Mouse (Mus musculus) hindbrain, embryonic 10.5 days (tissue): ENCODE measurements at regions not wholly inside any gene's neighbourhood (a gene's known extent, or its start where the extent isn't known, plus 50 kb on each side); places are given as distances from the start of the nearest gene placed in this dataset.

Experiments
- DNase-seq: peaks from one replicate; pipeline ENCODE4 v3.0.0-alpha.2; 2017; ENCODE audit warnings: low spot score
- H3K27ac ChIP-seq: fragments of 300-500 bp; sonication (generic); 2 replicates; pipeline ENCODE4 v1.5.1; 2016; ENCODE audit warnings: mild to moderate bottlenecking, moderate library complexity
- H3K27me3 ChIP-seq: fragments of 300-500 bp; sonication (generic); 2 replicates; pipeline ENCODE4 v1.6.1; 2016; ENCODE audit warnings: mild to moderate bottlenecking; ENCODE audit not compliant: poor library complexity, insufficient read depth, severe bottlenecking
- H3K36me3 ChIP-seq: fragments of 300-500 bp; sonication (generic); 2 replicates; pipeline ENCODE4 v1.6.1; 2016; ENCODE audit warnings: mild to moderate bottlenecking, moderate library complexity
- H3K4me1 ChIP-seq: fragments of 300-500 bp; sonication (generic); replicated peaks from 2 replicates; pipeline ENCODE4 v1.6.1; 2016; ENCODE audit warnings: mild to moderate bottlenecking
- H3K4me3 ChIP-seq: fragments of 300-500 bp; sonication (generic); 2 replicates; pipeline ENCODE4 v1.5.1; 2016; ENCODE audit warnings: mild to moderate bottlenecking, moderate library complexity
- H3K9me3 ChIP-seq: fragments of 300-500 bp; sonication (generic); 2 replicates; pipeline ENCODE4 v1.6.1; 2016; ENCODE audit warnings: mild to moderate bottlenecking, moderate library complexity
- WGBS: fragments of 180-500 bp; shearing (Covaris S2); methylation state at CpG from one replicate; pipeline ENCODE4 v1.1.7; 2016; 5-methylcytosine and 5-hydroxymethylcytosine counted together

DNA sequence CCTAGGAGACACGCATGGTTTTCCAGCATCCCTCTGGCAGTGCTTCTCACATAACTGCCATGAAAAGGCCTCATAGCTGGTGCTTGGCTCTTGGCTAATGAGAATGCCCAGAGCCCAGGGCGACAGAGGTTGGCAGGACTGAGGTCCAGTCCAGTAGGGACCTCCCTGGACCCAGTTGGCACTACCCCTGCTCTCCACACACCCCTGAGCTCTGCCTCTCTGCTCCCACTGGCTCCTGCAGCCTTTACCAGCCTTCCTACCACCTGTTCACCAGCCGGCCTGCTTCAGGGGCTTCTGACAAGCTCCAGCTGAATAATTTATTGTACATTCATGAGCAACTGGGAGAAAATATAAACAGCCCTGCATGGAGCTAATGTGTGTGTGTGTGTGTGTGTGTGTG lies 82.0 kb upstream of the Ppp1r26 start:
- WGBS = 77% methylated on average over 3 of the region's 3 CpGs
- Histone ChIP-seq H3K27ac (no peak overlapping the region), H3K27me3 (no peaks in the 10 kb centered on the region), H3K36me3 (no peaks in the 10 kb centered on the region), H3K4me3 (no peak overlapping the region), H3K9me3 (no peaks in the 10 kb centered on the region), H3K4me1 (peaks cover 5% of the 10 kb centered on the region)
- DNase-seq = no peak

DNA sequence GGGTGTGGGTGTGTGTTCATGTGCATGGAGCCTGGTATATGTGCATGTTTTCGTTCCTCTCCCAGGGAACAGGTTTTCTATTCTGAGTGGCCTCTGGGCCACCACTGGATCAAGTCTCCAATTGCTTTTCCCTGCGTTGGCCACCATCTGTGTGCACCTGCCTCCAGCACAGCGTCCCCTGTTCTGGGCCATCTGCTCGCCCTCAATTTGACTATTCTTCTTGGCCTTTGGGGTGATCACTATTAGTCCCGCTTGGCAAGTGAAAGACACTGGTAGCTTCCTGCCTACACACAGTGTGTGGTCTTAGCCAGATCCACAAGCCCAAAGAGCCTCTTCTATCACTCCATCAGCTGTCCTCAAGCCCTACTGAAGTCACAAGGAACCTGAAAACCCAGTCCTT lies 80.8 kb upstream of the Ppp1r26 start:
- no peak overlapping the region for H3K4me3 ChIP-seq
- H3K27me3 ChIP-seq = no peaks in the 10 kb centered on the region
- no peak for DNase-seq
- 87% methylated on average over 5 of the region's 5 CpGs for WGBS
- no peaks in the 10 kb centered on the region for H3K36me3 ChIP-seq
- no peaks in the 10 kb centered on the region for H3K9me3 ChIP-seq
- H3K27ac ChIP-seq = no peak overlapping the region
- peaks cover 16% of the 10 kb centered on the region for H3K4me1 ChIP-seq

DNA sequence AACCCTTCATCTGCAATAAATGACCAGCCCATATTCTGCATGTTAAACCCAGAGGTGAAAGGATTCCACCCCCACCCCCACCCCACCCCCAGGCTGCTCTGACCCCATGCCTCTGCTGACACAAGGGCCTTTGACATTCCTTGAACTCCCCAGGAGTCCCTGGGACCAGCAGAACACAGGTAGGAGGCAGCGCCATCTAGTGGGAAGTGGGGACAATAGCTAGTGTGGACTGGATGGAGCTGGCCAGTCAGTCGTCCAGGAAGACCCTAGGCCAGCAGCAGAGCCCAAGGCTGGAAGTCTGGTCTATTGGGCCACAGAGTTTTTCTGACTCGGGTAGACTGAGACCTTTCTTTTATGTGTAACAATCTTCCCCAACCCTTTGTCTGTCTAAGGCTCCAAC lies 71.8 kb upstream of the Ppp1r26 start:
- no peaks in the 10 kb centered on the region for H3K27me3 ChIP-seq
- no peaks in the 10 kb centered on the region for H3K9me3 ChIP-seq
- H3K27ac ChIP-seq = no peak overlapping the region
- H3K4me3 ChIP-seq = no peak overlapping the region
- no peaks in the 10 kb centered on the region for H3K36me3 ChIP-seq
- peaks cover 34% of the 10 kb centered on the region for H3K4me1 ChIP-seq
- DNase-seq = peak; percentile 65
- 15% methylated on average over 3 of the region's 3 CpGs for WGBS

DNA sequence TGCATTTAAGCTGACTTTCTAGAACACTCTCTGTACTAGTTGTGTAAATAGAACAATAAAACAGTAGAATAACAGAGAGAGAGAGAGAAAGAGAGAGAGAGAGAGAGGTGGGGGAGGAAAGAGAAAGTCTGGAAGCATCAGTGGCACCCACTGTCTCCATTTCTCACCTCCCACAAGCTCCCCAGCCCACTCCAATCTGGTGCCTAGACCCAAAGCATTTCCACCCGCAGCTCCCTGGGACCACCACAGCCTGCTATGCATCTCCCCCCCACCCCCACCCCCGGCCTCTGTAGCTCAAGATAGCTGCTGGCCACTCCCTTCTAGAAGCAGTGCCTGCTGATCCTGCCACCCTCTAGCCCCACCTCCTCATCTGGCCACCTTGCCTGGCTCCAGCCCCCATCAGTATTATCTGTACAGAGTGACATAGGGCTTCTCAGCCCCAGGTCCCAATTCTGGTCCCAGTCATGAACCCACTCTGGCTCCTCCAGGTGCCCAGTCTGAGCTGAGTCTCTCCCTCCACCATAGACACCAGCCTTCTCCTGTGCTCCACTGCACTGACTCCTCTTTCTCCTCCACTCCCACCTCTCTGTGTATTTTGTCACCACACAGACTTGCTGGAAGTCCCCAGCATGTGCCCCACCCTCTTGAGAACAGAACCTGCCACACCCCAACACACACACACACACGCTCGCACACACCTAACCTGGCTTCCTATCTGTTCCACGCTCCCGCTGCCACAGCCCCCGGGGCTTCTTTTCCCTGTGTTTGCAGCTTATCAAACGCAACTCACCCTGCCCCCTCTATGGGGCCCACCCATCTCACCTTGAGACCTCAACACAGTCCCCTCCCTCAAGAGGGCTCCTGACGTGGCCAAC lies 68.4 kb upstream of the Ppp1r26 start:
- WGBS = 73% methylated on average over 9 of the region's 9 CpGs
- H3K27me3 ChIP-seq = no peaks in the 10 kb centered on the region

DNA sequence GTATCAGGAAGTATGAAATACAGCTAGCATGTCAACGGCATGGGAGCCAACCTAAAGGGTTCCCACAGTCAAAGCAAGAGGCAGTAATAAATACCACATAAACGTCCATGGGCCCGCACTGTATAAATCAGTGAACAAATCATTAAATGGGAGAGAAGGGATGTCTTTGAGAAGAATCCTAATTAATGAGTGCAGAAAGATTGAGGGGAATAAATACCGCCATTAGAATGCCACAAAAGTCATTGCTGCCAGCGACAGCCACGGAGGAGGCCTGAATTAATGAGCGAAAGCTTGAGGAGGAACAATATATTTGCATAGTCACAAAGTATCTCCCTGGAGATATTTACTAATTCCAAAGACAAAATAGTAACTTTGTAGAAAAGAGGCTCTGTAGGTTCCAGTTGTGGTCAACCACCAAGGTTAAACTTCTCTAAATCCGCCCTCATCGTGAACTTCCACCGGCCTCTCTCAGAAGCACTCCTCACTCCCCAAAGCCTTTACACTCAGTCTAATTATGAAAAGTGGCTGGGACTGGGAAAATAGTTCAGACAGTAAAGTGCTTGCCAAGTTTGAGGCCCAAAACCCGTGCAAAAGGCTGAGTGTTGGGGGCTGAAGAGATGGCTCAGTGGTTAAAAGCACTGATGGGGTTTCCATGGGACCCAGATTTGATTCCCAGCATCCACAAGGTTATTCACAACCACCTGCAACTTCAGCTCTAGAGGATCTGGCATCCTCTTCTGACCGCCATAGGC lies 64.4 kb upstream of the Ppp1r26 start:
- Histone ChIP-seq H3K4me1 (peaks cover 47% of the 10 kb centered on the region), H3K4me3 (no peak overlapping the region), H3K27ac (peak overlapping the region; percentile 17; the same call in 1 of the 2 replicates), H3K9me3 (no peaks in the 10 kb centered on the region), H3K27me3 (no peaks in the 10 kb centered on the region), H3K36me3 (no peaks in the 10 kb centered on the region)
- DNase-seq = no peak
- 93% methylated on average over 12 of the region's 12 CpGs for WGBS

More for the DNA sequence above, 68.4 kb upstream of the Ppp1r26 start:
- H3K27ac ChIP-seq = peak overlapping the region; percentile 50
- no peak for DNase-seq
- no peak overlapping the region for H3K4me3 ChIP-seq
- peaks cover 28% of the 10 kb centered on the region for H3K4me1 ChIP-seq
- no peaks in the 10 kb centered on the region for H3K9me3 ChIP-seq
- no peaks in the 10 kb centered on the region for H3K36me3 ChIP-seq

DNA sequence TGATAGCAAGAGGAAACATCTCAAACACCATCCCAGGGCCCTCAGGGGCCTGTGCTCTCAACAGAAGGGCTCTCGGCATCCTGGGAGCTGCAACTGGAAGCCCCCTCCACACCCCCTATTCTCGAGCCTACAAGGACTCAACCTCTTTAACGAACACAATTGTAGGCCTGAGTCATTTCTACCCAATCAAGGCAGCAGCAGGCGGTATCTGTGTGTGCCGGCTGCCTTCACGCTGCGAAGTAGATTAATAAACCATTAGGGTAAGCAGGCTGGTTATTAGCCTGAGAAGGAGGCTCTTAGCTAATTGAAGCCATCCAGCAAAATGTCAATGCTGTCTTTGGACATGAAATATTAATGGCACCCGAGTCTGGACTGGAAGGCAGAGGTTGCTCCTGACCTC lies 61.7 kb upstream of the Ppp1r26 start:
- WGBS = 66% methylated on average over 8 of the region's 8 CpGs
- Histone ChIP-seq H3K27ac (peak overlapping the region; percentile 72), H3K36me3 (no peaks in the 10 kb centered on the region), H3K4me1 (peaks cover 53% of the 10 kb centered on the region), H3K4me3 (no peak overlapping the region), H3K27me3 (no peaks in the 10 kb centered on the region), H3K9me3 (no peaks in the 10 kb centered on the region)
- DNase-seq = peak; percentile 20

DNA sequence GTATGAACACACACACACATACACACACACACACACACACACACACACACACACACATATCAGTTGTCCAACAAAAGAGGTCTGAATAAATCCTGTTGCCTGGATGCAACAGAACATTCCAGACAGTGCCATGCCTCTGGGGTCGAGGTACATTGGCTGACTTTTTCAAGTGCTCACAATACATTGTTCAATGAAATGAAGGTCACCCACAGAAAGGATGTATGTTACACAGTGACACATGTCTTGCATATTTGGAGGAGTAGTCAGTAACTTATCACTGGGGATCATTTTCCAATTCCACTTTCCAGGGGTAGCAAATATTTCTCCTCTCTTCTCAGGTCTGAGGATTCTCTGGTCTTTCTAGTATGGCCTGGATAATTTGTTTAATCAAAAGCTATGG lies 59.8 kb upstream of the Ppp1r26 start:
- no peak overlapping the region for H3K4me3 ChIP-seq
- H3K9me3 ChIP-seq = no peaks in the 10 kb centered on the region
- H3K36me3 ChIP-seq = no peaks in the 10 kb centered on the region
- H3K4me1 ChIP-seq = peaks cover 39% of the 10 kb centered on the region
- peak overlapping the region; percentile 81 for H3K27ac ChIP-seq
- no peaks in the 10 kb centered on the region for H3K27me3 ChIP-seq
- 57% methylated on average over 1 of the region's 1 CpGs for WGBS
- peak; percentile 13 for DNase-seq

DNA sequence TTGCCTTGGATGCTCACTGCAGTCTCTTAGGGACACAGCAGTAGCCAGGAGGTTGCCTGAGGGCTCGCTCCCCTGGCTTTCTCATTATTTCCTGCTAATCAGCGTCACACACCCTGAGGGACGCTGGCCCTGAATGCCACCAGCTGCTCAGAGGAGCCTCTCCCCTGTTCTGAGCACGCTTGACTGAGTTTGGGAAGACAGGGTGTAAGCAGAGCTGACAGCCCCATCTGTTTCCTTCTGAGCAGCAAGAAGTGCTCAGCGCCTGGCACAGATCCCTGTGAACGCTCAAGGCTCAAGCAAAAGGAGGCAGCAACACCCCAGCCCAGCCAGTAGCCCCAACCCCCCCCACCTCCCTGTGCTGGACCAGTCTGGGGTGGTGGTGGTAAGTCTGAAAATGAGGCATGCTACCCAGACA lies 59.2 kb upstream of the Ppp1r26 start:
- WGBS = 13% methylated on average over 6 of the region's 6 CpGs
- no peaks in the 10 kb centered on the region for H3K27me3 ChIP-seq
- DNase-seq = peak; percentile 67
- peak overlapping the region; percentile 81 for H3K27ac ChIP-seq
- H3K4me1 ChIP-seq = peaks cover 39% of the 10 kb centered on the region
- H3K9me3 ChIP-seq = no peaks in the 10 kb centered on the region
- H3K36me3 ChIP-seq = no peaks in the 10 kb centered on the region
- no peak overlapping the region for H3K4me3 ChIP-seq

DNA sequence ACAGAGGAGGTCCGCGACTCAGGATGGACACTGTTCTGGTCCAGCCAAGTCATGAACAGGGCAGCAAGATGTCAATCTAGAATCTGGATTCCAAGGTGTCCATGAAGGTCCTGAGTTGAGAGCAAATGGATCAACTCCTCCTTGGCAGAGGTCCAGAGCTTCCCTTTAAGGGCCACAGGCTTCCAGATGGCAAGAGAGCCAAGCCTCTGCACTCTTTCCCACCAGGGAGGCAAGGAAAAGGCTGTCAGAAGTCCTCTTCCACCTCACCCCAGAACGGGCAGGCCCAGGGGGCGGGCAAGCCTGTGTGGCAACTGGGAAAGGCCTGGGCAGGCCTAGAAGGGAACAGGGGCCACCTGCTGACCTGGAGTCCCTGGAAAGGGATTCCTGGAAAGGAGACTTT lies 58.7 kb upstream of the Ppp1r26 start:
- Histone ChIP-seq H3K27me3 (no peaks in the 10 kb centered on the region), H3K4me3 (no peak overlapping the region), H3K4me1 (peaks cover 39% of the 10 kb centered on the region), H3K27ac (peak overlapping the region; percentile 81), H3K9me3 (no peaks in the 10 kb centered on the region), H3K36me3 (no peaks in the 10 kb centered on the region)
- WGBS = 76% methylated on average over 4 of the region's 4 CpGs
- DNase-seq = no peak

DNA sequence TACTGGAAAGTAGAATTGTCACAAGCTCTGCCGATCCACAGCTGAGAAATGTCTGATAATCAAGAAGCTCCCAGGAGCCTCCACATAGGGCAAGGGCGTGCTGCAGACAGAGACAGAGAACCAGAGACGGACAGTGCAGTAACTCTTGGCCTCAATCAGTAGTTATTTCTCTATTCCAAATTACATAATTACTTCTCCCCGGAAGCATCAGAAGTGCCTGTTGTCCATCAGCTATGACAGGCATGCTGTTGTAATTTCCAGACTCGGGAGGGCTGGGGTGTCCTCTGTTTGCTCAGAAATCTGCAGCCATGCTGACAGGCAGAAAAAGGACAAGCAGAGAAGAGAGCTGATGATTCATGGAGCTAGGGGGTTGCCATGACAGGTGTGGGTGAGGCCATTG lies 56.9 kb upstream of the Ppp1r26 start:
- Histone ChIP-seq H3K9me3 (no peaks in the 10 kb centered on the region), H3K36me3 (no peaks in the 10 kb centered on the region), H3K4me1 (peaks cover 42% of the 10 kb centered on the region), H3K4me3 (no peak overlapping the region), H3K27me3 (no peaks in the 10 kb centered on the region), H3K27ac (no peak overlapping the region)
- 91% methylated on average over 5 of the region's 5 CpGs for WGBS
- no peak for DNase-seq

DNA sequence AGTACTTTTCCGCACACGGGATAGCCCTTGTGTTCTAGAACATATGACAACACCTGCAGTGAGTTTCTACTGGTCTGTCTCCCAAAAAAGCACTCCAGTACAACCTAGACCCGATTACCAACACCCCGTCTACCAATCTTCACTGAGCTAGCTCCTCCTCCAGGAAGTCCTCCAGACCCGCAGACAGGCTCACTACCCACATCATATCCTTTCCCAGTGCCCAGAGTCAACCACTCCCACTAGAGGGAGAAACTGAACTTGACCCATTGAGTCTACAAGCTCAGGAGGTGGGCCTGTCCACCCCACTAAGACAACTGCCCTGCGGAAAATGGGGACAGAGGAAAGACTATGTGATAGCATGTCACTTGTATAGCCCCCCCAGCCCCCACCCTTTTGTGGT lies 51.2 kb upstream of the Ppp1r26 start:
- H3K36me3 ChIP-seq = no peaks in the 10 kb centered on the region
- no peak for DNase-seq
- no peaks in the 10 kb centered on the region for H3K27me3 ChIP-seq
- H3K4me1 ChIP-seq = 0 out of 2 replicates have a peak, but pooled peaks cover 4% of the 10 kb centered on the region
- H3K4me3 ChIP-seq = no peak overlapping the region
- no peak overlapping the region for H3K27ac ChIP-seq
- H3K9me3 ChIP-seq = no peaks in the 10 kb centered on the region
- 90% methylated on average over 6 of the region's 6 CpGs for WGBS
